Mouse (Mus musculus) liver, embryonic 14.5 days (tissue): ENCODE data around the gene Fam19a2. TPM values are rescaled to one million over a fixed set of nuclear protein-coding genes. Genes with fewer than 3 reads are reported as not detected.

Experiments
- ATAC-seq: fragments of 200-750 bp; cut with Nextera tagmentation; 2 replicates; pipeline ENCODE4 v1.8.0; 2017; ENCODE audit warnings: moderate number of reproducible peaks, mild to moderate bottlenecking, moderate library complexity; ENCODE audit not compliant: insufficient read depth
- DNase-seq, 3 experiments: peaks; one replicate each; pipeline ENCODE4 v3.0.0-alpha.2; 2012 to 2013; ENCODE audit warnings: low read depth in 3 of 3, low spot score in 3 of 3
- H3K27ac ChIP-seq: fragments of 300-500 bp; sonication (generic); 2 replicates; pipeline ENCODE4 v1.5.1; 2014; ENCODE audit warnings: moderate library complexity, mild to moderate bottlenecking, control low read depth, inconsistent platforms
- H3K27me3 ChIP-seq: fragments of 300-500 bp; sonication (generic); 2 replicates; pipeline ENCODE4 v1.6.1; 2014; ENCODE audit warnings: mild to moderate bottlenecking, low read length, moderate library complexity; ENCODE audit not compliant: control insufficient read depth, insufficient read depth
- H3K36me3 ChIP-seq: fragments of 300-500 bp; sonication (generic); replicated peaks from 2 replicates; pipeline ENCODE4 v1.6.1; 2014; ENCODE audit warnings: low read depth; ENCODE audit not compliant: control insufficient read depth, insufficient read depth
- H3K4me1 ChIP-seq, 2 experiments: fragments of 200-500 bp in 1 of 2; fragments of 300-500 bp in 1 of 2; sonication (generic) in 1 of 2; replicated peaks; 2 replicates each; pipeline ENCODE4 v1.6.1; 2012 to 2014; ENCODE audit warnings: antibody characterized with exemption in 1 of 2, inconsistent platforms in 1 of 2, low read length in 1 of 2; ENCODE audit not compliant: control insufficient read depth in 2 of 2, insufficient read depth in 2 of 2
- H3K4me2 ChIP-seq: fragments of 300-500 bp; sonication (generic); 2 replicates; pipeline ENCODE4 v1.6.1; 2014; ENCODE audit warnings: low read depth, mild to moderate bottlenecking, control low read depth, moderate library complexity
- H3K4me3 ChIP-seq, 2 experiments: fragments of 200-500 bp in 1 of 2; fragments of 300-500 bp in 1 of 2; sonication (generic) in 1 of 2; 2 replicates each; pipeline ENCODE4 v1.5.1; 2012 to 2014; ENCODE audit warnings: low read depth in 2 of 2, low read length in 2 of 2, mild to moderate bottlenecking in 2 of 2, control low read depth in 1 of 2, inconsistent platforms in 1 of 2, moderate library complexity in 1 of 2; ENCODE audit not compliant: insufficient read depth in 1 of 2
- H3K9ac ChIP-seq: fragments of 300-500 bp; sonication (generic); replicated peaks from 2 replicates; pipeline ENCODE4 v1.6.1; 2014; ENCODE audit warnings: mild to moderate bottlenecking, control low read depth, moderate library complexity
- H3K9me3 ChIP-seq: fragments of 300-500 bp; sonication (generic); 2 replicates; pipeline ENCODE4 v1.6.1; 2016; ENCODE audit warnings: low read length, mixed read lengths; ENCODE audit not compliant: control insufficient read depth
- CTCF ChIP-seq: IDR thresholded peaks from 2 replicates; pipeline ENCODE4 v1.5.1; 2016; ENCODE audit warnings: antibody characterized with exemption, low read depth, control low read depth
- EP300 ChIP-seq: IDR thresholded peaks from 2 replicates; pipeline ENCODE4 v1.6.1; 2016; ENCODE audit warnings: antibody characterized with exemption, low read depth
- WGBS: fragments of 180-500 bp; shearing (Covaris S2); extraction: QIAGEN DNeasy Blood & Tissue Kit; methylation state at CpG from one replicate; pipeline ENCODE4 v1.1.7; 2014; ENCODE audit not compliant: insufficient replicate concordance; 5-methylcytosine and 5-hydroxymethylcytosine counted together
- polyA plus RNA-seq, 2 experiments: library from polyadenylated mRNA; depleted of rRNA in 1 of 2; stranded (reverse) in 1 of 2; unstranded in 1 of 2; fragments of >200 nt; fragmentation: Nextera tagmentation in 1 of 2; extraction: Ambion mirVana in 1 of 2; gene quantifications; 2 replicates each; pipeline versions ENCODE4 v1.2.1 to v1.2.3; 2012 to 2014

The Fam19a2 gene
- polyA plus RNA-seq, 2 experiments, result 0.12 to 0.20 TPM

DNA sequence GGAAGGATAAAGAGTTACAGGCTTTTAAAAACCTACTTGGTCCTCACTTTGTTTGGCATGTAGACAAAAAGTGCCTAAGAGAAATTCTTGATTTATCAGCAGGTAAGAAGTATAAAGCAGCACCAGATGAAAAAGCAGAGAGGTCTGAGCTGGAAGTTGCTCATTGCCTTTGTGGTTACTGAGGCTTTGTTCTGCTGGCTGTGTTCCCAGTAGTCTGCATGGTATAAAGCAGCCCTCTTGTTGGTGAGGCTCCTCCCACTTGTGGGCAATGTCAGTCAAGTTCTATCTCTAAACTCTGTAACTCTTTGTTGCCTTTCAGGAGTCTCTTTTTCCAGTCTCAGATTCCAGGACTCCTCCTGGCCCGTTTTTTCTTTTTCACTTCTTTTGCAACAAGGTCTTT lies 156.5 kb downstream of the Fam19a2 start:
- no peak for TF ChIP-seq EP300
- no peak overlapping the region for H3K4me2 ChIP-seq
- no peak overlapping the region for H3K9ac ChIP-seq
- DNase-seq (no peak), ATAC-seq (no peak)
- no peaks in the 10 kb centered on the region for H3K9me3 ChIP-seq
- H3K27ac ChIP-seq, result no peak overlapping the region
- H3K4me1 ChIP-seq, result no peaks in the 10 kb centered on the region
- WGBS, result 60% methylated on average over 1 of the region's 1 CpGs
- H3K4me3 ChIP-seq, result no peak overlapping the region
- no peaks in the 10 kb centered on the region for H3K36me3 ChIP-seq
- H3K27me3 ChIP-seq, result no peaks in the 10 kb centered on the region

DNA sequence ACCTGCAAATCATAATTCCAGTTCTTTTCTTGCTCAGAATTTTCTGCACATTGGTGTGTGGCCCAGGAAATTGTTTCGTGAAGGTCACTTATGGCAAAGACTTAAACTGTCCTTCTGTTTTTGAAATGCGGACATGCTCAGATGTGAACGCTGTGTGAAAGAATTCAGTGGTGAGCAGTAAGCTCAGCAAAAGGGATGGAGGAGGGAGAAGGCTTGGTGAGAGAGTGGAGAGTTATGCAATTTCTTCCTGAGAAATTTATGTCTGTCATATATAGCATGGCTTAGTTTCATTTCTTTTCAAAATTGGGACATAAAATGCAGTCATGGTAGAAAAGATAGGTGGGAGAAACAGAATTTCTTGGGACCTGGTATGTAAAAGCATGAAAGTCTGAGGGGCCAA lies 160.7 kb downstream of the Fam19a2 start:
- no peak for TF ChIP-seq CTCF
- TF ChIP-seq EP300, result no peak
- H3K9me3 ChIP-seq, result no peaks in the 10 kb centered on the region
- H3K36me3 ChIP-seq, result no peaks in the 10 kb centered on the region
- H3K4me2 ChIP-seq, result no peak overlapping the region
- no peak overlapping the region for H3K9ac ChIP-seq
- H3K27me3 ChIP-seq, result no peaks in the 10 kb centered on the region
- DNase-seq (no peak), ATAC-seq (no peak)
- H3K4me1 ChIP-seq, result no peaks in the 10 kb centered on the region
- 67% methylated on average over 3 of the region's 3 CpGs for WGBS
- no peak overlapping the region for H3K4me3 ChIP-seq
- no peak overlapping the region for H3K27ac ChIP-seq

- no peak for ATAC-seq
These were observed 162.9 kb downstream of the Fam19a2 start for GRCm38 (mm10) chr10:123426527-123427363.

DNA sequence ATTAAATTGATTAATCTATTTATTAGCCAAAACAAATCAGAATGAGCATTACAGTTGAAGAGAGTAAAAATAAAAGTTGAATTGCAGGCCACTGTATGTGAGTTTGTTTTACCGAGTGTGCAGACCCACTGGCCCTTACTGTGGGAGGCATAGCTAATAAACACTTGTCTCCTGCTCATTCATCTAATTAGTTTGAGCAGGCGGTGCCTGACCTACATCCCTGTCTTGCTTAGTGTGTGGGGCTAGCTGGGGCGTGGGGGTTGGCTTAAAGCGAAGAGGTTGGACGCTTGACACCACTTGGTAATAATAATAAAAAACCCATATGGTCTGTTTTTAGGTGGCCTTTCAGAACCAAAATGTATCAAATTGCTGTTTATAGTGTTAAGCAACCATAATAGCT lies 167.8 kb downstream of the Fam19a2 start:
- no peak overlapping the region for H3K4me2 ChIP-seq

More at GRCm38 (mm10) chr10:123426527-123427363, 162.9 kb downstream of the Fam19a2 start:
- Histone ChIP-seq H3K36me3 (no peaks in the 10 kb centered on the region), H3K4me2 (no peak overlapping the region), H3K4me1 (no peaks in the 10 kb centered on the region), H3K9me3 (no peaks in the 10 kb centered on the region), H3K27ac (no peak overlapping the region), H3K9ac (no peak overlapping the region), H3K27me3 (no peaks in the 10 kb centered on the region), H3K4me3 (no peak overlapping the region)
- 53% methylated on average over 8 of the region's 8 CpGs for WGBS
- TF ChIP-seq CTCF (no peak), EP300 (no peak)
- DNase-seq, result no peak

DNA sequence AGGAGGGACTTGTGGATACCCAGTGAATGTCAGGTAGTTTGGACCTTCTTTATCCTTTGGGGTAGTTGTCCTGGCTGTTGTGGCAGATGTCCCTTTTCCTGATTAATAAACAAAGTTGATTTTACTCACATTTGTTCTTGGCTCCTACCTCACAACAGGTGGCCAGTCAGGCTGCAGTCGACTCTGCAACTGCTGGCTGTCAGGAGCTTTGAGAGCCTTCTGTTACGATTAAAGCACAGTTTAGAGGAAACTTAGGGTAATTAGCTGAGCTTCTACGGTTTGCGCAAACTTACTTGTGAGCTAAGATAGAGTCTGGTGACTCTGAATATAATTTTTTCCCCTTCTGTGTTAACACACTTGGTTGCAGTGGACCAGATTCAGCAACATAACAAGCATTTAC lies 173.8 kb downstream of the Fam19a2 start:
- DNase-seq (no peak), ATAC-seq (no peak)
- TF ChIP-seq CTCF (no peak), EP300 (no peak)
- WGBS, result 57% methylated on average over 4 of the region's 4 CpGs
- Histone ChIP-seq H3K4me1 (no peaks in the 10 kb centered on the region), H3K27ac (no peak overlapping the region), H3K36me3 (no peaks in the 10 kb centered on the region), H3K9me3 (no peaks in the 10 kb centered on the region), H3K4me2 (no peak overlapping the region), H3K4me3 (no peak overlapping the region), H3K9ac (no peak overlapping the region), H3K27me3 (no peaks in the 10 kb centered on the region)

More for the DNA sequence above, 167.8 kb downstream of the Fam19a2 start:
- H3K4me1 ChIP-seq, result no peaks in the 10 kb centered on the region
- no peaks in the 10 kb centered on the region for H3K9me3 ChIP-seq
- WGBS, result 71% methylated on average over 5 of the region's 5 CpGs
- no peak for ATAC-seq
- no peaks in the 10 kb centered on the region for H3K36me3 ChIP-seq
- no peak overlapping the region for H3K4me3 ChIP-seq
- H3K27ac ChIP-seq, result no peak overlapping the region
- no peaks in the 10 kb centered on the region for H3K27me3 ChIP-seq
- no peak for DNase-seq
- no peak for TF ChIP-seq CTCF
- no peak for TF ChIP-seq EP300
- no peak overlapping the region for H3K9ac ChIP-seq
